Comparison of ENCODE assay signal across 7 mouse cellular contexts in genomic region chr7:126565693-126566092, GRCm38 (mm10). TPM values are rescaled to one million over a fixed set of nuclear protein-coding genes. Genes with fewer than 3 reads are reported as not detected.
DNase-seq lines count a peak whose midpoint lies in the region; ATAC-seq lines count a peak whose summit lies in the region.

No protein-coding gene starts in this region.

- no peak for ATAC-seq in hindbrain, embryonic 11.5 days (ENCODE audit: low FRiP score)

- no peaks in the 10 kb centered on the region for H3K4me1 ChIP-seq in hindbrain, embryonic 11.5 days (replicated peaks; ENCODE audit: control insufficient read depth, insufficient read depth, low read length)

- peak overlapping the region; percentile 62; the same call in 1 of the 2 replicates for H3K27ac ChIP-seq in hindbrain, embryonic 11.5 days (ENCODE audit: low read depth, low read length)

- H3K27me3 ChIP-seq in hindbrain, embryonic 11.5 days (ENCODE audit: control insufficient read depth, insufficient read depth, low read length): no peaks in the 10 kb centered on the region

- H3K4me2 ChIP-seq in hindbrain, embryonic 11.5 days (replicated peaks; ENCODE audit: low read depth, low read length): peak overlapping the region; percentile 52

- peak overlapping the region; percentile 98 for H3K4me3 ChIP-seq in hindbrain, embryonic 11.5 days (ENCODE audit: low read depth, low read length)

- H3K36me3 ChIP-seq in hindbrain, embryonic 11.5 days (ENCODE audit: control insufficient read depth, insufficient read depth, low read length): peaks cover 14% of the 10 kb centered on the region

- DNase-seq in 3134 (ENCODE audit: extremely low read depth, insufficient read length, low spot score) (peak; percentile 81), 3T3-L1 (ENCODE audit: low read depth, low spot score) (peak; percentile 90)
- DNase-seq in c-Kit-negative CD71-positive TER-119-positive erythroid progenitor cells, embryonic 14.5 days (ENCODE audit: low read depth, low spot score): peak; percentile 49
- no peak for DNase-seq in hindbrain, embryonic 11.5 days (ENCODE audit: low spot score)
- peak; percentile 44 for DNase-seq in lung, postnatal 10 days
- no peak for DNase-seq in right cerebral cortex, postnatal 25 days
- no peak for DNase-seq in urinary bladder, postnatal 10 days (ENCODE audit: low spot score)

- H3K9ac ChIP-seq in hindbrain, embryonic 11.5 days (ENCODE audit: low read depth, low read length): peak overlapping the region; percentile 91

- under 1% methylated on average over 27 of the region's 28 CpGs for WGBS in hindbrain, embryonic 11.5 days

- H3K9me3 ChIP-seq in hindbrain, embryonic 11.5 days (ENCODE audit: control insufficient read depth, low read length): no peaks in the 10 kb centered on the region

RNA-seq across cellular contexts. Expression of gene Eif3c, which starts 0.5 kb away (rescaled TPM):
- polyA plus RNA-seq in hindbrain, embryonic 11.5 days (2014; fragmentation: Nextera tagmentation; extraction: Ambion mirVana): 187 and 194 TPM in 2 replicates

RNA-seq across cellular contexts. Expression of gene Apobr, which starts 19.0 kb away (rescaled TPM):
- 0.35 and 0.71 TPM in 2 replicates for polyA plus RNA-seq in hindbrain, embryonic 11.5 days (2014; fragmentation: Nextera tagmentation; extraction: Ambion mirVana)

RNA-seq across cellular contexts. Expression of gene Cln3, which starts 19.9 kb away (rescaled TPM):
- 25.5 and 26.7 TPM in 2 replicates for polyA plus RNA-seq in hindbrain, embryonic 11.5 days (2014; fragmentation: Nextera tagmentation; extraction: Ambion mirVana)

RNA-seq across cellular contexts. Expression of gene Il27, which starts 29.0 kb away (rescaled TPM):
- not detected in 2 replicates for polyA plus RNA-seq in hindbrain, embryonic 11.5 days (2014; fragmentation: Nextera tagmentation; extraction: Ambion mirVana)

Comparison
In these comparisons a context has a peak if more than half of its experiments do, and no peak if none do; other contexts are left out.
1. DNase-seq: peak in 3134 (single experiment), 3T3-L1 (single experiment), c-Kit-negative CD71-positive TER-119-positive erythroid progenitor cells, embryonic 14.5 days (single experiment) and lung, postnatal 10 days (single experiment); none in hindbrain, embryonic 11.5 days (single experiment), right cerebral cortex, postnatal 25 days (single experiment) and urinary bladder, postnatal 10 days (single experiment).